Mouse (Mus musculus) heart, adult 10 weeks (tissue): ENCODE results near the gene Lce3d. TPM values are rescaled to one million over a fixed set of nuclear protein-coding genes. Genes with fewer than 3 reads are reported as not detected.

Experiments used
- polyA plus RNA-seq: library from polyadenylated mRNA; stranded (reverse); fragments of 350-450 nt; fragmentation: Illumina TruSeq; extraction: RNeasy Lipid Tissue Mini Kit (QIAGEN cat#74804); gene quantifications from one replicate; pipeline ENCODE4 v1.2.3, GENCODE M21; 2014; ENCODE audit warnings: low read depth, low replicate concordance

Gene Lce3d
- not detected for polyA plus RNA-seq

GRCm38 (mm10) chr3:92957090-92957489, at the start of gene Lce3d:
Gene Lce3d (plus strand): TSS chr3:92957390.

GRCm38 (mm10) chr3:92926130-92926529, 31.1 kb upstream of the Lce3d start, which contains the start of gene Lce3a:
Gene Lce3a (minus strand): TSS chr3:92926230.

DNA sequence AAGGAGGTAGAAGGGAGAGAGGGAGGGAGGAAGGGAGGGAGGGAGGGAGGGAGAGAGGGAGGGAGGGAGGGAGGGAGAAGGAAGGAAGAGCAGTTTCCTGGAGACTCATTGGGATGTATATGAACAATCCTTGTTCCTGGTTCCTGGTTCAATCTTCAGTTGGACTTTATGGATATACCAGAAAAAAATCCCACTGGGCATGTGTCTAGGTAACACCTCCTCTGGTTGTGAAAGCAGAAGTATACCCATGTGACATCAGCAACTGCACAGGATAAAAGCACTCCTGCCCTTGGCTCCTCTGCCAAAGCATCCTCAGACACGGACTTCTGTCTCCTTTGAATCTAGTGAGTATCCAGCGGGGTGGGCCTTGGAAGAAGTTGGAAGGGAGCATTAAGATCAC, 24.5 kb upstream of the Lce3d start, which contains the start of gene Lce3b:
TSS of gene Lce3b (plus strand) at position 301 of the 400 bp plus-strand sequence.

DNA sequence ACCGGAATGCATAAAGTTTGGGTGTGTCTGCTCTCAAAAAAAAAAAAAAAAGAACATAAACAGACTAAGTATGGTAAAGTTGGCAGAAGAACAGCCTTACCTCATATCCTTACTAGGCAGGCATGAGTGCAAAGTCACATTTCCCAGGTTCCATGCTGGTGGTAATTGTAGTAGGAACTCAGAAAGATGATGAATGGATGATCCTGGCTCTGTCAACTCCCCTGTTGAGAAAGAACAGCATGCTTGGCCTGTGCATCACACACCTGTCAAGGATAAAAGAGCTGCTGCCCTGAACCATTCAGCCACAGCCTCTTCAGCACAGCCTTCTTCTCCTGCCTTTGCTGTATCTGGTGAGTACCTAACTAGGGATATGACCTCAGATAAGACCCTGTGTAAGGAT, 13.0 kb upstream of the Lce3d start, which contains the start of gene Lce3c:
TSS of gene Lce3c (plus strand) at position 301 of the 400 bp plus-strand sequence.

DNA sequence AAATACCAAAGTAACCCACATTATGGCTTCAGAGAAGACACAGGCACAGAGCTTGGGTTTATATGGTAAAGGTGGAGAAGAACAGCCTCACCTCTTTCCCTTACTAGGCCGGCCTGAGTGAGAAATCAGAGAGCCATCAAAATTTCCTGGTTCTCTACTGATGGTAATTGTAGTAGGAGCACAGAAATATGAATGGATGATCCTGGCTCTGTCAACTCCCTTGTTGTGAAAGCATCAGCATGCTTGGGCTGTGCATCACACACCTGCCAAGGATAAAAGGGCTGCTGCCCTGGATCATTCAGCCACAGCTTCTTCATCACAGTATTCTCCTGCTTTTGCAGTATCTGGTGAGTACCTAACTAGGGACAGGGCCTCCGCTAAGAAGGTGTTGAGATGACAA, 9.6 kb downstream of the Lce3d start, which contains the start of gene Lce3e:
TSS of gene Lce3e (plus strand) at position 301 of the 400 bp plus-strand sequence.

GRCm38 (mm10) chr3:92991926-92992325, 34.7 kb downstream of the Lce3d start, which contains the start of gene Lce3f:
Gene Lce3f (plus strand): TSS chr3:92992226.

Other genes starting within 250 kb of the Lce3d start
- not detected for gene Lce1e, start 248.3 kb upstream of the Lce3d start, polyA plus RNA-seq
- not detected for gene Lce1f, start 237.0 kb upstream of the Lce3d start, polyA plus RNA-seq
- gene Gm38119, start 218.3 kb upstream of the Lce3d start, polyA plus RNA-seq: not detected
- not detected for gene Lce1g, start 205.1 kb upstream of the Lce3d start, polyA plus RNA-seq
- not detected for gene Lce1h, start 192.3 kb upstream of the Lce3d start, polyA plus RNA-seq
- gene Lce1i, start 178.5 kb upstream of the Lce3d start, polyA plus RNA-seq: not detected
- not detected for gene Lce1j, start 166.9 kb upstream of the Lce3d start, polyA plus RNA-seq
- gene Lce1k, start 149.5 kb upstream of the Lce3d start, polyA plus RNA-seq: not detected
- gene Kprp, start 130.1 kb upstream of the Lce3d start, polyA plus RNA-seq: not detected
- not detected for gene Lce1l, start 106.1 kb upstream of the Lce3d start, polyA plus RNA-seq
- not detected for gene 2310050C09Rik, start 87.2 kb upstream of the Lce3d start, polyA plus RNA-seq
- gene Lce3a, start 31.2 kb upstream of the Lce3d start, polyA plus RNA-seq: not detected
- gene Lce3b, start 24.4 kb upstream of the Lce3d start, polyA plus RNA-seq: not detected
- gene Lce3c, start 12.9 kb upstream of the Lce3d start, polyA plus RNA-seq: not detected
- gene Lce3e, start 9.7 kb downstream of the Lce3d start, polyA plus RNA-seq: not detected
- gene Lce3f, start 34.8 kb downstream of the Lce3d start, polyA plus RNA-seq: not detected
- gene Crct1, start 58.3 kb downstream of the Lce3d start, polyA plus RNA-seq: not detected
- gene Lce1m, start 61.7 kb downstream of the Lce3d start, polyA plus RNA-seq: not detected
- gene Gm4858, start 111.4 kb downstream of the Lce3d start, polyA plus RNA-seq: not detected
- gene Crnn, start 187.4 kb downstream of the Lce3d start, polyA plus RNA-seq: not detected
- gene Flg2, start 239.9 kb downstream of the Lce3d start, polyA plus RNA-seq: not detected